Mouse (Mus musculus) thymus, adult 2 months (tissue): Measurements from ENCODE around the gene Hal. TPM values are rescaled to one million over a fixed set of nuclear protein-coding genes. Genes with fewer than 3 reads are reported as not detected.

Experiments used
- DNase-seq: peaks from one replicate; pipeline ENCODE4 v3.0.0; 2021
- H3K27ac ChIP-seq: fragments of 200-500 bp; 2 replicates; pipeline ENCODE4 v1.5.1; 2012; ENCODE audit warnings: low read length, control low read depth; ENCODE audit not compliant: control insufficient read depth, insufficient read depth
- H3K27me3 ChIP-seq: fragments of 200-500 bp; 2 replicates; pipeline ENCODE4 v1.6.1; 2012; ENCODE audit warnings: mild to moderate bottlenecking, low read length, moderate library complexity, mixed read lengths; ENCODE audit not compliant: control insufficient read depth, insufficient read depth
- H3K36me3 ChIP-seq: fragments of 200-500 bp; 2 replicates; pipeline ENCODE4 v1.6.1; 2012; ENCODE audit warnings: mild to moderate bottlenecking, low read length, moderate library complexity; ENCODE audit not compliant: control insufficient read depth, insufficient read depth
- H3K4me1 ChIP-seq: fragments of 200-500 bp; replicated peaks from 2 replicates; pipeline ENCODE4 v1.6.1; 2012; ENCODE audit warnings: low read length; ENCODE audit not compliant: control insufficient read depth, insufficient read depth
- H3K4me3 ChIP-seq: fragments of 200-500 bp; 2 replicates; pipeline ENCODE4 v1.5.1; 2012; ENCODE audit warnings: mild to moderate bottlenecking, low read length, control low read depth, moderate library complexity; ENCODE audit not compliant: control insufficient read depth, insufficient read depth
- CTCF ChIP-seq: fragments of 200-500 bp; IDR thresholded peaks from 2 replicates; pipeline ENCODE4 v1.5.1; 2012; ENCODE audit warnings: mild to moderate bottlenecking, control low read depth, low read length, moderate library complexity, borderline replicate concordance; ENCODE audit not compliant: control insufficient read depth, poor library complexity, insufficient read depth; ENCODE audit errors: extremely low read depth
- POLR2A ChIP-seq: fragments of 200-500 bp; IDR thresholded peaks from 2 replicates; pipeline ENCODE4 v1.6.1; 2012; ENCODE audit warnings: mild to moderate bottlenecking, low read length, control low read depth, moderate library complexity; ENCODE audit not compliant: control insufficient read depth, poor library complexity, insufficient read depth; ENCODE audit errors: extremely low read depth
- WGBS: fragments of 180-500 bp; shearing (Covaris S2); methylation state at CpG from one replicate; pipeline ENCODE4 v1.1.7; 2018; 5-methylcytosine and 5-hydroxymethylcytosine counted together
- polyA plus RNA-seq: library from polyadenylated mRNA; depleted of rRNA; stranded (reverse); fragments of >200 nt; gene quantifications from 2 replicates; pipeline ENCODE4 v1.2.3, GENCODE M21; 2012

Gene Hal
- polyA plus RNA-seq, 1 experiment: 3.7 TPM

DNA sequence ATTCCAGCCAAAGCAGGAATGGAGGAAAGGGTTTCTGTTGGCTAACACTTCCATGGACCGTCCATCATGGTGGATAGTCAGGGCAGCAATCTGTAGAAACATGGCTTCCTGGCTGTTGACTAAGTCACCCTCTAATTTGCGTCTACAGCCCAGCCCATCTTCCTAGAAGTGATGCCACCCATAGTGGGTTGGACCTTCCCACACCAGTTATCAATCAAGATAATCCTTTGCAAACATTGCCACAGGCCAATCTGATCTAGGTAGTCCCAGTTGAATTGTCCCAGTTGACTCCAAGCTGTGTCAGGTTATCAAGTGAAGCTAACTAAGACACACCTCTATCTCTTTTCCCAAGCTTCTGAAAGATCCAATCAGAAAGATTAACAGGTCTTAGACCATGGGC, 30.1 kb downstream of the Hal start:
- Histone ChIP-seq H3K27ac (no peak overlapping the region), H3K4me1 (no peaks in the 10 kb centered on the region), H3K36me3 (no peaks in the 10 kb centered on the region), H3K27me3 (no peaks in the 10 kb centered on the region), H3K4me3 (no peak overlapping the region)
- no peak for DNase-seq
- 97% methylated on average over 2 of the region's 2 CpGs for WGBS
- TF ChIP-seq CTCF (no peak), POLR2A (no peak)

DNA sequence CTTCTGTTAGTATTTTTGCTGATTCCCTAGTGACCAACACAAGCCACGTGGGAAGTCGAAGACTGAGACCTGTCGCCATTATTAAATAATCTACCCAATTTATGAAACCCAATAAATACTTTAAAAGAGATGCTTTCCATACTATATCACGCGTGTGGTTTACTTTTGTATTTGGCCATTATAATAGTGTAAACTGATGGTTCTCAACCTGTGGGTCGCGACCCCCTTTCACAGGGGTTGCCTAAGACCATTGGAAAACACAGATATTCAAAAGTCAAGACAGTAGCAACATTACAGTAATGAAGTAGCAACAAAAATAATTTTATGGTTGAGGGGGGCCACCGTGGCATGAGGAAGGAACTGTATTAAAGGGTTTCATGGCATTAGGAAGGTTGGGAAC, 30.6 kb downstream of the Hal start:
- no peak for TF ChIP-seq CTCF
- no peak for TF ChIP-seq POLR2A
- no peak overlapping the region for H3K27ac ChIP-seq
- no peaks in the 10 kb centered on the region for H3K36me3 ChIP-seq
- H3K27me3 ChIP-seq: no peaks in the 10 kb centered on the region
- no peaks in the 10 kb centered on the region for H3K4me1 ChIP-seq
- 94% methylated on average over 8 of the region's 8 CpGs for WGBS
- no peak overlapping the region for H3K4me3 ChIP-seq
- no peak for DNase-seq

DNA sequence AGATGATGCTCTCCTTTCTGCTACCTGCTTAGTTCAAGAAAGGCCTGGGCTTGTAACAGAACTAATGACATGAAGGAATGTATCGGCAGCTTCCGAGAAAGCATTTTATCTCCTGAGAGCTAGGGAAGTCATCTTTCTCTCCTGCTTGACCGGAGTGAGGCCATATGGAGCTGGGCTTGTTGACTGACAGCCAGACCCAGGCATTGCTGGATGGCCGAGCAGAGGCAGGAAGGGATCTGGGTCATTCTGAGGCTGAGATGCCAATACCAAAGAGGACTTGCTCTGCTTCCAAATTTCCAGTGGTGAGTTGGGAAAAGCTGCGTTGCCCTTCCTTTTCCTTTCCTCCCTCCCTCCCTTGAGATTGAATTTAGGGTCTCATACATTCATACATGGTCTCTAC, 31.2 kb downstream of the Hal start:
- 94% methylated on average over 5 of the region's 5 CpGs for WGBS
- Histone ChIP-seq H3K36me3 (no peaks in the 10 kb centered on the region), H3K27me3 (no peaks in the 10 kb centered on the region), H3K4me1 (no peaks in the 10 kb centered on the region), H3K4me3 (no peak overlapping the region), H3K27ac (no peak overlapping the region)
- TF ChIP-seq POLR2A (no peak), CTCF (no peak)
- no peak for DNase-seq

DNA sequence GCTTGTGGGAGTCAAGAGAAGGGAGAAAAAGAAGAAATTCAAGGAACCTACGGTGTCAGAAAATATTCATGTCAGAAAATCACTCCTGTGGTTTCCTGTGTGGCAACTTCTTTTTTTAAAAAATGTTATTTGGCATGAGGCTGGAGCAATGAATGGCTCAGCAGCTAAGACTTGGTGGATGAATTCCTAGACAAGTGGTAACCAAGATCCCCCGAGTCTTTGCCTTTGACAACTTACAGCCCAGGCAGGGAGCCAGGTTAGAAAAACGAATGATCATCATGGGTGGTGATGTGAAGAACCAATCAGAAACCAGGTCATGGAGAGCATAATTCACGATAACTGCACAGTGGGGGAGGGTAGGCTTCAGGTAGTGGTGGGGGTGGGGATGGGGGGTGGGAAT, 32.4 kb downstream of the Hal start:
- H3K4me3 ChIP-seq: no peak overlapping the region
- DNase-seq: no peak
- no peak for TF ChIP-seq CTCF
- no peak for TF ChIP-seq POLR2A
- H3K27ac ChIP-seq: no peak overlapping the region
- 24% methylated on average over 4 of the region's 4 CpGs for WGBS
- no peaks in the 10 kb centered on the region for H3K36me3 ChIP-seq
- H3K4me1 ChIP-seq: no peaks in the 10 kb centered on the region
- no peaks in the 10 kb centered on the region for H3K27me3 ChIP-seq

DNA sequence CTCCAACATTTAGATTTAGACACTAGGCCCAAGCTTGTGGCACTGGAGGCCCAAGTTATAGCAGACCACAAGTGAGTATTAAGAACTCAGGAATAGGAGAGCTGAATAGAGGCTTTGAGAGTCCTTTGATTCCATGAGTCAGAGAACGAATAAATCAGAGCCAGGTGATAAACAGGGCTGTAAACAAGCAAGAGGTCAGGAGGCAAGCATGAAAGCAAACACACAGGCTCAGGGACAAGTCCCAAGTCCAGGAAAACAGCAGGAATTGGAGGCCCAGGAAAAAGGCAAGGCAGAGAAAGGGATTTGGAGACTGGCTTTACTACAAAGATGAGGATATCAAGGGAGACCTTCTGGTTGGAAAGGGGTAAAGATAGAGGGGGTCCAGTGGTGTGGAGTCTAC, 36.8 kb downstream of the Hal start:
- Histone ChIP-seq H3K36me3 (no peaks in the 10 kb centered on the region), H3K4me3 (no peak overlapping the region), H3K27me3 (no peaks in the 10 kb centered on the region), H3K4me1 (no peaks in the 10 kb centered on the region), H3K27ac (no peak overlapping the region)
- DNase-seq: no peak
- TF ChIP-seq POLR2A (no peak), CTCF (no peak)
- 94% methylated on average over 1 of the region's 1 CpGs for WGBS

DNA sequence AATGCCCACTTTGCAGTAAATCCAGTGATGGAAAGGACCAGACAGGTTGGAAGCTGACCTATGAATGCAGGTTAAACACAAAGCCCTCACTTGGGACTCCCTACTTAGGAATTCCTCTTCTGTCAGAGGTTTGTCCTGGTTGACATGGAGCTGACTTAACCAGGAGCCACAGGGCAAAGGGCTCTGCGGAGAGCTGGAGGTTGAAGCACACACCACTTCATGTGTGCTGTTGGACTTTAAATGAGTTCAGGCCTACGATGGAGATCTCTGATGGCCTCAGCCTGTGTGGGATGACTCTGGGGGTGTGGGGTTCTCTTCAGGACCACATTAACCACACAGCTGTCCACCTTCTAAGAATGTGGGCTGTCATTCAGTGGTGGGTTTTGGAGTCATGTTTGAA, 49.7 kb downstream of the Hal start:
- no peaks in the 10 kb centered on the region for H3K36me3 ChIP-seq
- no peak for DNase-seq
- H3K4me3 ChIP-seq: no peak overlapping the region
- TF ChIP-seq CTCF (no peak), POLR2A (no peak)
- no peaks in the 10 kb centered on the region for H3K27me3 ChIP-seq
- no peak overlapping the region for H3K27ac ChIP-seq
- peaks cover 21% of the 10 kb centered on the region for H3K4me1 ChIP-seq
- 60% methylated on average over 2 of the region's 2 CpGs for WGBS

DNA sequence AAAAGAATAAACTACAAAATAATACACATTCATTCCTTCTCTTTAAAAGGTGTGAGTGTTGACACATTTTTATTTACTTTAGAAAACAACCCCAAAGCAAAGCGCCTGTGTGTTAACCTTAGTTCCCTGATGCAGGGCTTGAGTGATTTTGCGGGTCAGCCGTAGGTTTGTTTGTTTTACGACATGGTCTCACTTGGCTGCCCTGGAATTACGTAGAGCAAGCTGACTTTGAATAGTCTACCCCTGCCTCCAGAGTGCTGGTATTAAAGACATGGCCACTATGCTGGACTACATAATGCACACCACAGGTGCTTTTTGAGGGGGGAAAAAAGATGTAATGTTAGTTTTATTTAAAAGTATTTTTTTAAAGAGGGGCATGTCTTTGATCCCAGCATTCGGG, 50.2 kb downstream of the Hal start:
- WGBS: 99% methylated on average over 6 of the region's 6 CpGs
- TF ChIP-seq POLR2A: no peak
- no peak for TF ChIP-seq CTCF
- Histone ChIP-seq H3K4me1 (peaks cover 21% of the 10 kb centered on the region), H3K36me3 (no peaks in the 10 kb centered on the region), H3K4me3 (no peak overlapping the region), H3K27me3 (no peaks in the 10 kb centered on the region), H3K27ac (no peak overlapping the region)
- no peak for DNase-seq
